Mouse (Mus musculus) liver, embryonic 14.5 days (tissue): ENCODE data around the gene Slc35e2.

Source experiments
- CTCF ChIP-seq: IDR thresholded peaks from 2 replicates; pipeline ENCODE4 v1.5.1; 2016; ENCODE audit warnings: antibody characterized with exemption, low read depth, control low read depth
- EP300 ChIP-seq: IDR thresholded peaks from 2 replicates; pipeline ENCODE4 v1.6.1; 2016; ENCODE audit warnings: antibody characterized with exemption, low read depth

- TF ChIP-seq EP300 = no peak
- TF ChIP-seq CTCF = no peak
These were observed 23.4 kb downstream of the Slc35e2 start, which contains the start of gene Cdk11b for GRCm38 (mm10) chr4:155624338-155625291.
